Mouse (Mus musculus) lung, embryonic 16.5 days (tissue): ENCODE data around the gene Tacc2. TPM values are rescaled to one million over a fixed set of nuclear protein-coding genes. Genes with fewer than 3 reads are reported as not detected.

Experiments
- ATAC-seq: fragments of 200-750 bp; cut with Nextera tagmentation; 2 replicates; pipeline ENCODE4 v1.8.0; 2017; ENCODE audit warnings: low read depth, mild to moderate bottlenecking, moderate library complexity
- H3K27ac ChIP-seq: fragments of 300-500 bp; sonication (generic); 2 replicates; pipeline ENCODE4 v1.5.1; 2014; ENCODE audit warnings: mild to moderate bottlenecking, control low read depth, low read length
- H3K27me3 ChIP-seq: fragments of 300-500 bp; sonication (generic); 2 replicates; pipeline ENCODE4 v1.6.1; 2014; ENCODE audit warnings: low read depth, low read length, mixed read lengths; ENCODE audit not compliant: control insufficient read depth, insufficient read depth
- H3K36me3 ChIP-seq: fragments of 300-500 bp; sonication (generic); 2 replicates; pipeline ENCODE4 v1.6.1; 2014; ENCODE audit warnings: low read length; ENCODE audit not compliant: control insufficient read depth, insufficient read depth
- H3K4me1 ChIP-seq: fragments of 300-500 bp; sonication (generic); replicated peaks from 2 replicates; pipeline ENCODE4 v1.6.1; 2014; ENCODE audit warnings: low read length, mixed read lengths; ENCODE audit not compliant: control insufficient read depth, insufficient read depth
- H3K4me2 ChIP-seq: fragments of 300-500 bp; sonication (generic); 2 replicates; pipeline ENCODE4 v1.6.1; 2014; ENCODE audit warnings: low read depth, low read length, control low read depth
- H3K4me3 ChIP-seq: fragments of 300-500 bp; sonication (generic); 2 replicates; pipeline ENCODE4 v1.5.1; 2014; ENCODE audit warnings: mild to moderate bottlenecking, low read length, control low read depth
- H3K9ac ChIP-seq: fragments of 300-500 bp; sonication (generic); 2 replicates; pipeline ENCODE4 v1.6.1; 2014; ENCODE audit warnings: low read length, control low read depth
- H3K9me3 ChIP-seq: fragments of 300-500 bp; sonication (generic); 2 replicates; pipeline ENCODE4 v1.6.1; 2016; ENCODE audit warnings: low read length; ENCODE audit not compliant: control insufficient read depth
- WGBS: fragments of 180-500 bp; shearing (Covaris S2); extraction: QIAGEN DNeasy Blood & Tissue Kit; methylation state at CpG from one replicate; pipeline ENCODE4 v1.1.7; 2014; 5-methylcytosine and 5-hydroxymethylcytosine counted together
- polyA plus RNA-seq: library from polyadenylated mRNA; unstranded; fragments of >200 nt; fragmentation: Nextera tagmentation; extraction: Ambion mirVana; gene quantifications from 2 replicates; pipeline ENCODE4 v1.2.1, GENCODE M21; 2015

Tacc2 gene
- polyA plus RNA-seq, 1 experiment from 2014 or later: 21.7 TPM

DNA sequence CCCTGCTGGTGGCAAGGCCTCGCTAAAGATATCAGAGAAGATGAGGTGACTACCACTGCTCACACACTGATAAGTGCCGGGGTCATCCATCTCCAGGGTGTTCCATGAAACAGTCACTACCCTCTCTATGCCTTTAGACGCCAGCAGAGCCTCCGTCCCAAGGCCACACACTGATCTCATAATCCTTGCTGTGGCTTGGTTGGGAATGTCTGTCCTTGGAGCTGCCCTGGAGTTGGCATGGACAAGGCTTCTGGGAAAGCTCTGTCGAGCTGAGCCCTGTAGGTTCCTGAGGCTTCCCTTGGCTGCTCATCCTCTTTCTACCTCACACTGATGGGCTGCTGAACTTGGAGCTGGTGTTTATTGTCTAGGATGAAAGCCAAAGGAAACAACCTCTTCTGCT is 209.5 kb downstream of the Tacc2 start:
- Histone ChIP-seq H3K4me1 (peaks cover 9% of the 10 kb centered on the region), H3K27me3 (no peaks in the 10 kb centered on the region), H3K9me3 (no peaks in the 10 kb centered on the region), H3K4me3 (no peak overlapping the region), H3K27ac (no peak overlapping the region), H3K4me2 (no peak overlapping the region), H3K36me3 (no peaks in the 10 kb centered on the region), H3K9ac (no peak overlapping the region)
- 63% methylated on average over 5 of the region's 5 CpGs for WGBS
- ATAC-seq: no peak

DNA sequence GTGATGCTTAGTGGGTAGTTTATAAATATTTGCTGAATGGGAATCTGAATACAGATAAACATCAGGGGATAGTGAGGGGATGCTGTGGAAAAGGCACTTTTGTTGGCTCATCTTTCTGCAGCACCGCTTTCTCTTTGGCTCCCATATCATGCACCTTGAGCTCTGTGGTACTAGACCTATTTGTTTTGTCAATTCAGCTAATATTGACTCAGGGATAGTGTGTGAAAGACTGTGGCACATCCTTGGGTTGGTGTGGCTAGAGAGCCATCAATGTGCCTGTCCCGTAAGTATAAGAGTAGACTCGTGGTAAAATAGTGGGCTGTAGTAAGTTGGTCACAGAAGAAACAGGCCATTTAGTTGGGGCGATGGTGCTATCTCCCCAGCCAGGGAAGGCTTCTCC is 210.3 kb downstream of the Tacc2 start:
- no peak for ATAC-seq
- Histone ChIP-seq H3K9ac (no peak overlapping the region), H3K27ac (no peak overlapping the region), H3K36me3 (no peaks in the 10 kb centered on the region), H3K4me1 (peaks cover 9% of the 10 kb centered on the region), H3K4me3 (no peak overlapping the region), H3K9me3 (no peaks in the 10 kb centered on the region), H3K27me3 (no peaks in the 10 kb centered on the region), H3K4me2 (no peak overlapping the region)
- 81% methylated on average over 4 of the region's 4 CpGs for WGBS

DNA sequence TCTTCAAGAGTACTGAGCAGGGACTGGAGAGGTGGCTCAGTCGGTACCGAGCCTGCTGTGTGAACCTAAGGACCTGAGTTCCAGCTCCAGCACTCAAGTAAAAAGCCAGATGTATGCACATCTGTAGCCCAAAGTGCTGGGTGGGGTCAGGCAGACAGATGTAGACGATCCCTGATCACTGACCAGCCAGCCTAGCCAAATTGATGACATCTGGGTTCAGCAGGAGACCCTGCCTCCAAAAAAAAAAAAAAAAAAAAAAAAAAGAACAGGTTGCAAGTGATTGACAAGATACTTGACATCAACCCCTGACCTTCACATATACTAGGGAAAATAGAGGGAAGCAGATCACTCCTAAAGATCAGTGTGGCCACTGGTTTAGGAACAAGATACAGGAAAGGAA is 211.7 kb downstream of the Tacc2 start:
- no peak for ATAC-seq
- 84% methylated on average over 3 of the region's 3 CpGs for WGBS

DNA sequence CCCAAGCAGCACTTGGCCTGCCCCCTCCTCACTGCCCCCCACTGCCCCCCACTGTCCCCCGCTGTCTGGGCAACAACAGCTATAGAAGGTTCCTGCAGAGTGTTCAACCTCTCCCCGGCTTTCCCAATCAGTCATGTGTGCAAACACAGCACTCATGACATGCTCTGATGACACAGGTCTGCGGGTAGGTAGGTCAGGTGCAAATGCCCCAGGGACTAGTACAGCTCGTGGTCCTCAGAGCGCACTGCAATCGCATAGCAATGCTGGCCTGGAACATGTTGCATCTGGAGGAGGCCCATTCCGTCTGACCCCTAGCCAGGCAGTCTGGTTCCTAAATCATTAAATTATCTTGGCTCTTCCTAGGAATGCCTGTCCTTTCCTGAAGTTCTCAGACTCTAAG is 212.2 kb downstream of the Tacc2 start:
- Histone ChIP-seq H3K36me3 (no peaks in the 10 kb centered on the region), H3K4me1 (peaks cover 9% of the 10 kb centered on the region), H3K4me2 (no peak overlapping the region), H3K27me3 (no peaks in the 10 kb centered on the region), H3K9ac (no peak overlapping the region), H3K4me3 (no peak overlapping the region), H3K27ac (no peak overlapping the region), H3K9me3 (no peaks in the 10 kb centered on the region)
- 76% methylated on average over 7 of the region's 7 CpGs for WGBS
- no peak for ATAC-seq

More for the DNA sequence above, 211.7 kb downstream of the Tacc2 start:
- H3K27ac ChIP-seq: no peak overlapping the region
- no peaks in the 10 kb centered on the region for H3K27me3 ChIP-seq
- H3K36me3 ChIP-seq: no peaks in the 10 kb centered on the region
- H3K4me1 ChIP-seq: peaks cover 9% of the 10 kb centered on the region
- H3K9ac ChIP-seq: no peak overlapping the region
- no peak overlapping the region for H3K4me2 ChIP-seq
- no peak overlapping the region for H3K4me3 ChIP-seq
- no peaks in the 10 kb centered on the region for H3K9me3 ChIP-seq

DNA sequence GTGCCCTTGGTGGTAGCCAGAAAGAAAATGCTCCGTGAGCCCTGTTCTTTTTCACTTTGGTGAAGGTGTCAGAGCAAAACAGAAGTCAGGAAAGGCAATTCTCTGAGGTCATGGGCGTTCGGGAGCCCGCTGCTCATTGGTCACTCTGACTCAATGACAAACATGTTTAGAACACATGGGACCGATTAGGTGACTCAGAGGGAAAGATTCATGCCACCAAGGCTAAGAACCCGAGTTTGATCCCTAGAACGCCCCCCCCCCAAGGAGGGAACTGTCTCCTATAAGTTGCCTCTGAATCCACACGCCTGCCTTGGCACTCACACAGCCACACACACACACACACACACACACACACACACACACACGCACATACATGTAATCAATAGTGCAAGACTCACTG is 216.4 kb downstream of the Tacc2 start:
- H3K4me3 ChIP-seq: no peak overlapping the region
- no peaks in the 10 kb centered on the region for H3K27me3 ChIP-seq
- no peak overlapping the region for H3K9ac ChIP-seq
- H3K4me1 ChIP-seq: no peaks in the 10 kb centered on the region; the same call in 1 of the 2 replicates
- ATAC-seq: no peak
- WGBS: 76% methylated on average over 9 of the region's 9 CpGs
- no peak overlapping the region for H3K4me2 ChIP-seq
- H3K9me3 ChIP-seq: no peaks in the 10 kb centered on the region
- no peak overlapping the region for H3K27ac ChIP-seq
- no peaks in the 10 kb centered on the region for H3K36me3 ChIP-seq

DNA sequence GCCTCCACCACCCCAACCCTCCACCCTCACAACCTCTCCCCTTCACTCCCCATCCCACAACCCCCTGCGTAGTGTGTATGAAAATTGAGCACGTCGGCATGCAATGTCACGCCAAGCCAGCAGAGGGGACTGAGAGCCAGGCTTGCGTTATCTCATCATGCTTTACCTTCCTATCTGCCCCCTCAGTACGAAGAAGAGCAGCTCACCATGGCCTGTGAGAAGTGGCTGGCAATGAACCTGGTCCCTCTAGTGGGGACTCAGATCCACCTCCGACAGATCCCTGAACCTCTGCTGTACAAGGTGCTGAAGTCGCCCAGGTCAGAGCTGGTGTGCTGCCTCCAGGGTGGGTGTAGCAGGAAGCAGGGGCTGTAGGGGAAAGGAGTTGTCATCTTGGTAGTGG is 219.5 kb downstream of the Tacc2 start:
- peaks cover 3% of the 10 kb centered on the region; the same call in 1 of the 2 replicates for H3K4me1 ChIP-seq
- H3K4me3 ChIP-seq: no peak overlapping the region
- H3K4me2 ChIP-seq: no peak overlapping the region
- H3K9ac ChIP-seq: no peak overlapping the region
- no peaks in the 10 kb centered on the region for H3K27me3 ChIP-seq
- no peaks in the 10 kb centered on the region for H3K9me3 ChIP-seq
- 73% methylated on average over 8 of the region's 8 CpGs for WGBS
- no peaks in the 10 kb centered on the region for H3K36me3 ChIP-seq
- no peak; the same call in 1 of the 2 replicates for ATAC-seq
- H3K27ac ChIP-seq: no peak overlapping the region

DNA sequence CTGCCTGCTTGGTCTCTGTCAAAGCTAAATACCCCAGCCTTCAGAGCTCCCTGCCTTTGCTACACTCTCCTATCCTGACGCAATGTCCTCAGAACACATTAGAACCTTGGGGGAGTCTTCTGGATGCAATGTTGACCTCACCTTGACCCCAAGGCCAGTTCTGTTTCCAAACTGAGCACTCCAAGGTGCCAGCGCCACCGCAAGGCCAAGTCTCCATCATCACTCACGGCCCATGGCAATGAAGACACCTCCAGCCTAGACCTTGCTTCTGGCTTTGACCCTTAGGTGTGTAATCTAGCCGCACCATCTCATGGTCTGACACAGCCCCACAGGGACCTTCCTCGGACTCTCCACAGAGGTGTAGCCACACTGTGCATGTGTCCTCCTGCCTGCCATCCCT is 220.3 kb downstream of the Tacc2 start:
- H3K27me3 ChIP-seq: no peaks in the 10 kb centered on the region
- H3K4me3 ChIP-seq: no peak overlapping the region
- H3K9me3 ChIP-seq: no peaks in the 10 kb centered on the region
- WGBS: 78% methylated on average over 6 of the region's 6 CpGs
- no peak overlapping the region for H3K9ac ChIP-seq
- peaks cover 3% of the 10 kb centered on the region; the same call in 1 of the 2 replicates for H3K4me1 ChIP-seq
- no peaks in the 10 kb centered on the region for H3K36me3 ChIP-seq
- ATAC-seq: no peak
- no peak overlapping the region for H3K4me2 ChIP-seq
- H3K27ac ChIP-seq: no peak overlapping the region

DNA sequence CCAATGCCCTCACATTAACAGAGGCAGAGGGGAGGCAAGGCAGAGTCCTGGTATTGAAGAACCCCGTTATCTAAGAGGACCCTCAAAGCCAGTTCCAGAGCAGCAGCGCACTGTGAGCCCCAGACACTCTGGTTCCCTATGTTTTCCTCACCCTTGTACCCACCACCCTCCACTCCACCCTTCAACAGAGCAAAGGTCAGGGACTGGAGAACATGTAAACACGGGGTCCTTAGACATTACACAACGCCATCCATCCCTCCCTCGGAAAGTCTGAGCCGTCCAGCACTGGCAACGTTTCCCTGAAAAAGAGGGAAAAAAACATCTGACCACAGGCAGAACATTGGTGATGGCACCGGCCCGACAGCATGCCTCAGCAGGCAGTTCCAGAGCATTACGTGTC is 222.2 kb downstream of the Tacc2 start:
- no peak overlapping the region for H3K4me2 ChIP-seq
- H3K27me3 ChIP-seq: no peaks in the 10 kb centered on the region
- no peaks in the 10 kb centered on the region for H3K36me3 ChIP-seq
- 55% methylated on average over 10 of the region's 10 CpGs for WGBS
- no peaks in the 10 kb centered on the region for H3K9me3 ChIP-seq
- H3K4me1 ChIP-seq: peaks cover 3% of the 10 kb centered on the region; the same call in 1 of the 2 replicates
- no peak for ATAC-seq
- H3K9ac ChIP-seq: no peak overlapping the region
- H3K27ac ChIP-seq: no peak overlapping the region
- no peak overlapping the region for H3K4me3 ChIP-seq

DNA sequence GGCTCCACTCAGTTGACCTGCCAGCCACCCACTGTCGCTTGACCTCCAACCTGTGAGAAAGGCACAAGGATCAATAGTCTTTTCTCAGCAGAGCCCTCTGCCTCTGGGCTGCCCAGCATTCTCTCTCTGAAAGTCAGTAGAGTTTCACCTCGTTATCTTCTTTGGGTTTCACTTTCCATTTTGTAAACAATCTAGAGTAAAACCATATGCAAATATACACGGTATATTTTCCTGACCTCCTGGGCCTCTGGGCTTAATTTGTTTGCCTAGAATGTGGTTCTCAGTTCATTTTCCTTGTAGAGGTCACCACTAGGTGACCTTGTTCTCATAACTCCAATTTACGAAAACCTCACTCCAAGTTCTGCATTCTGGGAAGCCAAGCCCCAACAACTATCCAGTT is 223.4 kb downstream of the Tacc2 start:
- no peak for ATAC-seq
- no peaks in the 10 kb centered on the region for H3K27me3 ChIP-seq
- peaks cover 3% of the 10 kb centered on the region; the same call in 1 of the 2 replicates for H3K4me1 ChIP-seq
- no peak overlapping the region for H3K9ac ChIP-seq
- WGBS: 36% methylated on average over 4 of the region's 4 CpGs
- no peak overlapping the region for H3K4me3 ChIP-seq
- no peak overlapping the region for H3K4me2 ChIP-seq
- H3K36me3 ChIP-seq: no peaks in the 10 kb centered on the region
- H3K9me3 ChIP-seq: no peaks in the 10 kb centered on the region
- no peak overlapping the region for H3K27ac ChIP-seq

DNA sequence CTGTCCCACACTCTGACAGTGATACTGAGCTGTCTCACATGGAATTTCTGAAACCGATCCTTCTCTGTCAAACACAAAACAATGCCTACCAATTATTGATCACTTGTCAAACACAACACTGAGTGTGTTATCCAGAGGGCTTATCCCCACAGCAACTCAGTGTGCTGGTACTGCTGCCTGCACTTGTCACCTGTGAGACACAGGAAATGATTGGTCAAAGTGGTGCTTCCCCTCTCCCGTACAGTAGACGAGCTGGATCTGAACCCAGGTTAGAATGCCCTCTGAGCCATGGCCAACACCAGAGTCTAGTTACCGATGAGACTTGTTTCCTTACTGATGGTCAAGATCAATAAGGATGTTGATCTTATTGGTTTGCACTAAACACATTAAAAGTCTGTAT is 224.6 kb downstream of the Tacc2 start:
- Histone ChIP-seq H3K9me3 (no peaks in the 10 kb centered on the region), H3K36me3 (no peaks in the 10 kb centered on the region), H3K27ac (no peak overlapping the region), H3K9ac (no peak overlapping the region), H3K4me2 (no peak overlapping the region), H3K4me3 (no peak overlapping the region), H3K27me3 (no peaks in the 10 kb centered on the region), H3K4me1 (peaks cover 3% of the 10 kb centered on the region; the same call in 1 of the 2 replicates)
- WGBS: 83% methylated on average over 4 of the region's 4 CpGs
- ATAC-seq: no peak
